9 mouse cellular contexts compared by ENCODE assay signal in genomic region chr14:29980447-29981205, GRCm38 (mm10). TPM values are rescaled to one million over a fixed set of nuclear protein-coding genes. Genes with fewer than 3 reads are reported as not detected.
A peak's percentile ranks its signal among the peaks of the same experiment; 100 is the strongest.
DNase-seq lines count a peak whose midpoint lies in the region; ATAC-seq lines count a peak whose summit lies in the region.
"Had no signal": no experiment of that assay in that cellular context is flagged by ENCODE, and none has a peak within 500 bp of the region (broad histone marks: within the 10 kb centered on the region; RNA-seq: fewer than 3 reads in every experiment).

No protein-coding gene starts in this region.

- peak; percentile 35 for DNase-seq in embryo, embryonic 10.5 days (ENCODE audit: low spot score)
- no peak for DNase-seq in embryo, embryonic 9.5 days (ENCODE audit: extremely low spot score)
- peak; percentile 22 for DNase-seq in urinary bladder, postnatal 14 days (ENCODE audit: low spot score)
- DNase-seq in urinary bladder, adult 18-20 months (ENCODE audit: low spot score in 2 of 2) = no peak
- peak; percentile 54 to 78 for DNase-seq in kidney, postnatal 36 days
- no peak for DNase-seq in frontal cortex, adult 2 months (ENCODE audit: extremely low spot score in 1 of 2, low spot score in 1 of 2)
- no peak for DNase-seq in ovary, postnatal 36 days (ENCODE audit: low spot score)
- no peak for DNase-seq in midbrain, embryonic 11.5 days (ENCODE audit: low spot score, missing footprints)

- H3K9ac ChIP-seq in midbrain, embryonic 11.5 days (ENCODE audit: low read length) = no peak overlapping the region
- H3K9ac ChIP-seq: lung, embryonic 15.5 days had no signal

- no peak overlapping the region for H3K4me2 ChIP-seq in midbrain, embryonic 11.5 days

- H3K36me3 ChIP-seq in midbrain, embryonic 11.5 days (ENCODE audit: control insufficient read depth, insufficient read depth, low read length) = peaks cover 34% of the 10 kb centered on the region

- H3K27me3 ChIP-seq in midbrain, embryonic 11.5 days (ENCODE audit: control insufficient read depth, insufficient read depth, low read length) = no peaks in the 10 kb centered on the region
- H3K27me3 ChIP-seq: lung, embryonic 15.5 days had no signal

- no peak overlapping the region for H3K27ac ChIP-seq in midbrain, embryonic 11.5 days (ENCODE audit: low read depth, low read length)
- H3K27ac ChIP-seq: lung, embryonic 15.5 days had no signal

- H3K9me3 ChIP-seq in midbrain, embryonic 11.5 days (ENCODE audit: control insufficient read depth, low read length) = no peaks in the 10 kb centered on the region
- H3K9me3 ChIP-seq: lung, embryonic 15.5 days had no signal

- no peak overlapping the region for H3K4me3 ChIP-seq in midbrain, embryonic 11.5 days (ENCODE audit: low read depth, low read length)
- H3K4me3 ChIP-seq: lung, embryonic 15.5 days had no signal

- WGBS in midbrain, embryonic 11.5 days = 96% methylated on average over 10 of the region's 10 CpGs

- H3K4me1 ChIP-seq in midbrain, embryonic 11.5 days (ENCODE audit: control insufficient read depth, insufficient read depth, low read length) = peaks cover 9% of the 10 kb centered on the region; the same call in 1 of the 2 replicates

- ATAC-seq in midbrain, embryonic 11.5 days (ENCODE audit: low FRiP score) = no peak

RNA-seq across cellular contexts. Expression of gene Actr8, which starts 2.5 kb away (rescaled TPM):
- 63.4 and 71.3 TPM in 2 replicates for polyA plus RNA-seq in frontal cortex, adult 2 months (2012; rRNA removed)
- polyA plus RNA-seq in midbrain, embryonic 11.5 days (2014; fragmentation: Nextera tagmentation; extraction: Ambion mirVana) = 74.5 and 77.6 TPM in 2 replicates

RNA-seq across cellular contexts. Expression of gene Selenok, which starts 12.5 kb away (rescaled TPM):
- 211 and 231 TPM in 2 replicates for polyA plus RNA-seq in frontal cortex, adult 2 months (2012; rRNA removed)
- 301 and 306 TPM in 2 replicates for polyA plus RNA-seq in midbrain, embryonic 11.5 days (2014; fragmentation: Nextera tagmentation; extraction: Ambion mirVana)

RNA-seq across cellular contexts. Expression of gene Il17rb, which starts 28.1 kb away (rescaled TPM):
- polyA plus RNA-seq in frontal cortex, adult 2 months (2012; rRNA removed) = 1.2 and 1.8 TPM in 2 replicates
- 0.93 and 1.0 TPM in 2 replicates for polyA plus RNA-seq in midbrain, embryonic 11.5 days (2014; fragmentation: Nextera tagmentation; extraction: Ambion mirVana)

RNA-seq across cellular contexts. Expression of gene Chdh, which starts 28.2 kb away (rescaled TPM):
- 1.8 and 1.9 TPM in 2 replicates for polyA plus RNA-seq in frontal cortex, adult 2 months (2012; rRNA removed)
- 0.04 TPM in 2 replicates for polyA plus RNA-seq in midbrain, embryonic 11.5 days (2014; fragmentation: Nextera tagmentation; extraction: Ambion mirVana)

Comparison
In these comparisons a context has a peak if more than half of its experiments do, and no peak if none do; other contexts are left out.
1. DNase-seq: peak in embryo, embryonic 10.5 days (single experiment), urinary bladder, postnatal 14 days (single experiment) and kidney, postnatal 36 days (2 of 2); none in embryo, embryonic 9.5 days (single experiment), urinary bladder, adult 18-20 months (0 of 2), frontal cortex, adult 2 months (0 of 2), ovary, postnatal 36 days (single experiment) and midbrain, embryonic 11.5 days (single experiment).